Mouse (Mus musculus) embryonic facial prominence, embryonic 10.5 days (tissue): Measurements from ENCODE around the gene Sobp. TPM values are rescaled to one million over a fixed set of nuclear protein-coding genes. Genes with fewer than 3 reads are reported as not detected.
A peak's percentile ranks its signal among the peaks of the same experiment; 100 is the strongest.

Source experiments
- DNase-seq: peaks from one replicate; pipeline ENCODE4 v3.0.0-alpha.2; 2017; ENCODE audit warnings: low spot score
- H3K27ac ChIP-seq: fragments of 300-500 bp; sonication (generic); replicated peaks from 2 replicates; pipeline ENCODE4 v1.5.1; 2016; ENCODE audit warnings: mild to moderate bottlenecking
- H3K27me3 ChIP-seq: fragments of 300-500 bp; sonication (generic); replicated peaks from 2 replicates; pipeline ENCODE4 v1.6.1; 2016; ENCODE audit warnings: low read depth, mild to moderate bottlenecking; ENCODE audit not compliant: poor library complexity, severe bottlenecking
- H3K36me3 ChIP-seq: fragments of 300-500 bp; sonication (generic); replicated peaks from 2 replicates; pipeline ENCODE4 v1.6.1; 2016; ENCODE audit warnings: mild to moderate bottlenecking, moderate library complexity
- H3K4me1 ChIP-seq: fragments of 300-500 bp; sonication (generic); 2 replicates; pipeline ENCODE4 v1.6.1; 2016
- H3K4me3 ChIP-seq: fragments of 300-500 bp; sonication (generic); 2 replicates; pipeline ENCODE4 v1.5.1; 2016; ENCODE audit warnings: mild to moderate bottlenecking, moderate library complexity
- H3K9me3 ChIP-seq: fragments of 300-500 bp; sonication (generic); 2 replicates; pipeline ENCODE4 v1.6.1; 2016; ENCODE audit warnings: mild to moderate bottlenecking
- WGBS: fragments of 180-500 bp; shearing (Covaris S2); methylation state at CpG from one replicate; pipeline ENCODE4 v1.1.7; 2016; 5-methylcytosine and 5-hydroxymethylcytosine counted together
- polyA plus RNA-seq: library from polyadenylated mRNA; unstranded; fragments of >200 nt; fragmentation: Nextera tagmentation; extraction: Ambion mirVana; gene quantifications from 2 replicates; pipeline ENCODE4 v1.2.1, GENCODE M21; 2016

Sobp gene
- polyA plus RNA-seq, 1 experiment from 2014 or later, result 3.2 TPM

GRCm38 (mm10) chr10:43014358-43014757 is 160.0 kb downstream of the Sobp start:
- Histone ChIP-seq H3K4me1 (peaks cover 20% of the 10 kb centered on the region), H3K27ac (no peak overlapping the region), H3K27me3 (peaks cover 22% of the 10 kb centered on the region), H3K4me3 (no peak overlapping the region), H3K9me3 (no peaks in the 10 kb centered on the region), H3K36me3 (peaks cover 8% of the 10 kb centered on the region; the same call in 1 of the 2 replicates)
- 79% methylated on average over 4 of the region's 4 CpGs for WGBS
- DNase-seq, result no peak

GRCm38 (mm10) chr10:43008116-43008515 is 166.2 kb downstream of the Sobp start:
- no peak for DNase-seq
- Histone ChIP-seq H3K27me3 (peaks cover 6% of the 10 kb centered on the region), H3K36me3 (0 out of 2 replicates have a peak, but pooled peaks cover 5% of the 10 kb centered on the region), H3K4me3 (no peak overlapping the region), H3K4me1 (peaks cover 33% of the 10 kb centered on the region), H3K27ac (no peak overlapping the region), H3K9me3 (no peaks in the 10 kb centered on the region)
- WGBS, result 75% methylated on average over 11 of the region's 11 CpGs

- Histone ChIP-seq H3K4me3 (no peak overlapping the region), H3K27ac (no peak overlapping the region), H3K9me3 (no peaks in the 10 kb centered on the region), H3K4me1 (peaks cover 49% of the 10 kb centered on the region), H3K27me3 (peaks cover 6% of the 10 kb centered on the region), H3K36me3 (0 out of 2 replicates have a peak, but pooled peaks cover 5% of the 10 kb centered on the region)
- no peak for DNase-seq
- WGBS, result 91% methylated on average over 4 of the region's 4 CpGs
Observed at GRCm38 (mm10) chr10:43006534-43006933, 167.8 kb downstream of the Sobp start.

- WGBS, result 84% methylated on average over 7 of the region's 7 CpGs
- H3K36me3 ChIP-seq, result 0 out of 2 replicates have a peak, but pooled peaks cover 5% of the 10 kb centered on the region
- peaks cover 55% of the 10 kb centered on the region for H3K4me1 ChIP-seq
- peaks cover 6% of the 10 kb centered on the region for H3K27me3 ChIP-seq
- H3K27ac ChIP-seq, result no peak overlapping the region
- no peaks in the 10 kb centered on the region for H3K9me3 ChIP-seq
- no peak for DNase-seq
- no peak overlapping the region for H3K4me3 ChIP-seq
Observed at GRCm38 (mm10) chr10:43005677-43006076, 168.7 kb downstream of the Sobp start.

GRCm38 (mm10) chr10:43005031-43005430 is 169.3 kb downstream of the Sobp start:
- H3K9me3 ChIP-seq, result no peaks in the 10 kb centered on the region
- DNase-seq, result no peak
- 0 out of 2 replicates have a peak, but pooled peaks cover 5% of the 10 kb centered on the region for H3K36me3 ChIP-seq
- peak overlapping the region; percentile 73; the same call in 1 of the 2 replicates for H3K27ac ChIP-seq
- H3K27me3 ChIP-seq, result peaks cover 6% of the 10 kb centered on the region
- 79% methylated on average over 4 of the region's 4 CpGs for WGBS
- no peak overlapping the region for H3K4me3 ChIP-seq
- peaks cover 48% of the 10 kb centered on the region for H3K4me1 ChIP-seq

- Histone ChIP-seq H3K36me3 (0 out of 2 replicates have a peak, but pooled peaks cover 5% of the 10 kb centered on the region), H3K4me1 (peaks cover 48% of the 10 kb centered on the region), H3K9me3 (no peaks in the 10 kb centered on the region), H3K27ac (peak overlapping the region; percentile 73), H3K27me3 (peaks cover 8% of the 10 kb centered on the region), H3K4me3 (no peak overlapping the region)
- 86% methylated on average over 16 of the region's 16 CpGs for WGBS
- DNase-seq, result no peak
Observed at GRCm38 (mm10) chr10:43004174-43004734, 170.1 kb downstream of the Sobp start.

- peaks cover 47% of the 10 kb centered on the region for H3K4me1 ChIP-seq
- peaks cover 9% of the 10 kb centered on the region for H3K27me3 ChIP-seq
- 12% methylated on average over 5 of the region's 5 CpGs for WGBS
- DNase-seq, result no peak
- H3K9me3 ChIP-seq, result no peaks in the 10 kb centered on the region
- peak overlapping the region; percentile 52; the same call in 1 of the 2 replicates for H3K4me3 ChIP-seq
- H3K36me3 ChIP-seq, result 0 out of 2 replicates have a peak, but pooled peaks cover 5% of the 10 kb centered on the region
- peak overlapping the region; percentile 87 for H3K27ac ChIP-seq
Observed at GRCm38 (mm10) chr10:43003466-43003757, 170.9 kb downstream of the Sobp start.

GRCm38 (mm10) chr10:43002721-43003465 is 171.4 kb downstream of the Sobp start:
- H3K27ac ChIP-seq, result peak overlapping the region; percentile 87
- H3K9me3 ChIP-seq, result no peaks in the 10 kb centered on the region
- peak overlapping the region; percentile 52 for H3K4me3 ChIP-seq
- H3K4me1 ChIP-seq, result peaks cover 42% of the 10 kb centered on the region
- DNase-seq, result peak; percentile 66
- peaks cover 4% of the 10 kb centered on the region; the same call in 1 of the 2 replicates for H3K27me3 ChIP-seq
- 0 out of 2 replicates have a peak, but pooled peaks cover 5% of the 10 kb centered on the region for H3K36me3 ChIP-seq
- WGBS, result 4% methylated on average over 25 of the region's 25 CpGs

GRCm38 (mm10) chr10:43002066-43002678 is 172.2 kb downstream of the Sobp start:
- Histone ChIP-seq H3K4me1 (peaks cover 48% of the 10 kb centered on the region), H3K4me3 (peak overlapping the region; percentile 52), H3K27me3 (peaks cover 4% of the 10 kb centered on the region; the same call in 1 of the 2 replicates), H3K27ac (peak overlapping the region; percentile 87), H3K9me3 (no peaks in the 10 kb centered on the region), H3K36me3 (0 out of 2 replicates have a peak, but pooled peaks cover 5% of the 10 kb centered on the region)
- 3% methylated on average over 13 of the region's 13 CpGs for whole genome bisulfite sequencing
- peak; percentile 58 for DNase-seq

- Histone ChIP-seq H3K4me1 (peaks cover 55% of the 10 kb centered on the region), H3K4me3 (no peak overlapping the region), H3K27me3 (peaks cover 4% of the 10 kb centered on the region; the same call in 1 of the 2 replicates), H3K9me3 (no peaks in the 10 kb centered on the region), H3K36me3 (0 out of 2 replicates have a peak, but pooled peaks cover 5% of the 10 kb centered on the region), H3K27ac (peak overlapping the region; percentile 87)
- no peak for DNase-seq
- 78% methylated on average over 3 of the region's 3 CpGs for WGBS
Observed at GRCm38 (mm10) chr10:43001433-43001832, 172.9 kb downstream of the Sobp start.

- Histone ChIP-seq H3K36me3 (0 out of 2 replicates have a peak, but pooled peaks cover under 1% of the 10 kb centered on the region), H3K27me3 (peaks cover 7% of the 10 kb centered on the region; the same call in 1 of the 2 replicates), H3K4me3 (no peak overlapping the region), H3K9me3 (no peaks in the 10 kb centered on the region), H3K27ac (no peak overlapping the region), H3K4me1 (peaks cover 68% of the 10 kb centered on the region)
- WGBS, result 94% methylated on average over 10 of the region's 10 CpGs
- no peak for DNase-seq
Observed at GRCm38 (mm10) chr10:42999324-42999723, 175.0 kb downstream of the Sobp start.

- H3K36me3 ChIP-seq, result no peaks in the 10 kb centered on the region
- H3K4me3 ChIP-seq, result no peak overlapping the region
- peaks cover 65% of the 10 kb centered on the region for H3K4me1 ChIP-seq
- peaks cover 23% of the 10 kb centered on the region; the same call in 1 of the 2 replicates for H3K27me3 ChIP-seq
- no peak for DNase-seq
- WGBS, result 91% methylated on average over 2 of the region's 2 CpGs
- H3K9me3 ChIP-seq, result no peaks in the 10 kb centered on the region
- peak overlapping the region; percentile 82 for H3K27ac ChIP-seq
Observed at GRCm38 (mm10) chr10:42997278-42997677, 177.1 kb downstream of the Sobp start.
